ENCODE assay signal across 12 mouse cellular contexts in the genomic region with DNA sequence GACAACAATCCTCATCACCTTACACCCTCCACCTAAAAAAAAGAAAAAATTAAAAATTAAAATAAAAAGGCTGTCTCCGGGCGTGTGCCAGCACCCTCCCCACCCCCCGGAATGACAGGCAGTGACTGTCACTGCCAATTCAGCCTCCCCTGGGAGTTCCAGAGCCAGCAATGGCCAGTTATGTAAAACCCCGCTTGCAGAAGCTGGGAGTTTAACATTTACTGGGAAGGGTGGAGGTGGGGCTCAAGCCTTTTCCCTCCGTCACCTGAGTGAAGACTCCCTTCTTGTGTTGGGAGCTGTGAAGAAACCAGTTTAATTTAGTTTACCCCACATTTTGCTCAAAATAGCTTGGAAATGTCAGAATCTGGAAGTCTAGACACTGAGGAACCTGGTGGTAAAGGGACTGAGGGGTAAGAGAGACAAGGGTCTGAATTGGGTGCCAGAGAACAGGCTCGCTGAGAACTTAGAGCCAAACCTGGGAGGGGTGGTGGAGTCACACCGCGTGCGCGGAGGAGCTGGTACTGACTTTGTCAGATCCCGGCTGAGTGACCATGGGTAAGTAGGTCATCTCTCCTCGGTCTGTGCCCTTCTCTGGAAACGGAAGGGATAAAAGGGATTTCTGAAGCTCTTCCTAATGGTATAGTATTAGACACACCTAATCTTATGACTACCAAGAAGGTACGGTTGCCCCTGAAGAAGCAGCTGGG. TPM values are rescaled to one million over a fixed set of nuclear protein-coding genes. Genes with fewer than 3 reads are reported as not detected.
DNase-seq lines count a peak whose midpoint lies in the region.
"Had no signal": no experiment of that assay in that cellular context is flagged by ENCODE, and none has a peak within 500 bp of the region (broad histone marks: within the 10 kb centered on the region; RNA-seq: fewer than 3 reads in every experiment).

No protein-coding gene starts in this region.

- peak; percentile 32 to 36 for DNase-seq in cerebellum, adult 18-20 months
- no peak for DNase-seq in cerebellum, adult 9-10 months
- peak; percentile 32 for DNase-seq in kidney, adult 9 months
- DNase-seq in kidney, adult 18-20 months: no peak
- DNase-seq in right cerebral cortex, adult 18-20 months: peak; percentile 54
- DNase-seq in right cerebral cortex, postnatal 14 days: no peak
- no peak for DNase-seq in heart, adult 8-10 months (ENCODE audit: low spot score)
- DNase-seq: embryo, embryonic 11 days; thymus, adult 18-20 months; thymus, postnatal 4 days had no signal

RNA-seq across cellular contexts. Expression of gene Pdia5, which starts 18.0 kb away (rescaled TPM):
- total RNA-seq in heart, adult 8-10 months (2022): 1 to 10 TPM; 4.9 to 6.1 (median 5.5) TPM
- total RNA-seq: CH12.LX, MEL had no signal

Comparison
In these comparisons a context has a peak if more than half of its experiments do, and no peak if none do; other contexts are left out.
1. DNase-seq: peak in cerebellum, adult 18-20 months (2 of 2), kidney, adult 9 months (single experiment) and right cerebral cortex, adult 18-20 months (single experiment); none in cerebellum, adult 9-10 months (single experiment), kidney, adult 18-20 months (single experiment), right cerebral cortex, postnatal 14 days (single experiment) and heart, adult 8-10 months (single experiment).